Mouse (Mus musculus): ENCODE results near the gene Klf13. TPM values are rescaled to one million over a fixed set of nuclear protein-coding genes. Genes with fewer than 3 reads are reported as not detected.

Klf13 gene
- total RNA-seq, 2 experiments from 2014 or later, result 52.5 to 58.4 TPM

DNA sequence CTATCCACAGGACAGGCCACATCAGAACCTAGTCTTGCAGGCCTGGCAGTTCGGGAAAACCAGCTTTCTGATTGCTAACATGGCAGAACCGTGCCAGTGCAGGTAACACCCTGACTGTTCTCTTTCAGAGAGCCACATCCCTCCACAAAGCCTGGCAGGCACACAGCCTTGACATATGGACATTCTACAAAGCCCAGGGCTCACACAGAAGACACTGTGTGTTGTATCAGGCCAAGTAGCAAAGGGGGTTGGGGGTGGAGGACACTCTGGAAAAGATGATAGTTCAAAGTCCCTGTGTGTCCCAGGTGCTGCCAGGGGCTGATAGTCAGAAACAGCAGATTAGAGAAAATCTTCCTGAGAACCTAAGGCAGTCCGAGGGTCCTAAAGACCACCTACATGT is 12.2 kb downstream of the Klf13 start:
- no peak for DNase-seq (ENCODE audit: low spot score in 2 of 2)

DNA sequence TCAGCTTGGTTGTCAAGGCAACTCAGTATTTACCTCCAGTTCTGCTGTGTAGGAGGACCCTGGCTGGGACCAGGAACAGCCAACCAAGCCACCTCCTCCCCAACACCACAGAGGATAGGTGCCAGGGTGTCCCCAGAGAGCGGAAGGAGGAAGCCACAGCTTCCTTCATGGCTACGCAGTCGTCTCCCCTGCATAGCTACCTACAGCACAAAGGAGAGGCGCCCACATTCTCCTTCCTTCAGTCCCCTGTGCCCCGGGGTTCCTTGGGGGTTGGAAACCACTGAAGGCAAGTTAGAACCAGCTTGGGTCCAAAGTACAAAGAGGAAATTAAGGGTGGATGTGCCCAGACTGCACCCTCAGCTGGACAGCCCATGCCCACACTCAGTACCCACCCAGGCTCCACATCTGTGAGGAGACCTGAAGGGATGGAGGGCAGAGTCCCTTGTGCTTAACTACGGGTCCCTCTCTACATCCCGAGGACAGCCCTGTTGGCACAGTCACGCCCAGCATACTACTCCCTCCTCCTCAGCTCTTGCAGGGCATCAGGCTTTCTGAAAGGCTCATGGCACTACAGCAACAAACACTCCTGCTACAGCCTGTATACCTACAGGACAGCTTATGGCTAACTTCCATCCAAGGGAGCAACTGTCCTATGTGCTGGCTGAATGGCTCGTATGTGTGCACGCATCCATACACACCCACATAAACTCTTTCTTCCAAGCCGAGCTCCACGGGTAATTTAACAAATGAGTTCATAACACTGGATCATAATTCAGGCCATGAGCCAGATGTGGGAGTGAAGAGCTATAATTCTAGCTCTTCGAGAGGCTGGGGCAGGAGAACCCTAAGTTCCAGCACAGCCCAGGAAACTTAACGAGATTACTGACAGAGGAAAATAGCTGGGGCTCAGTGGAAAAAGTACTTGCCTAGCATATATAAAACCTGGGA is 13.0 kb downstream of the Klf13 start:
- DNase-seq (ENCODE audit: low spot score in 2 of 2), result no peak

DNA sequence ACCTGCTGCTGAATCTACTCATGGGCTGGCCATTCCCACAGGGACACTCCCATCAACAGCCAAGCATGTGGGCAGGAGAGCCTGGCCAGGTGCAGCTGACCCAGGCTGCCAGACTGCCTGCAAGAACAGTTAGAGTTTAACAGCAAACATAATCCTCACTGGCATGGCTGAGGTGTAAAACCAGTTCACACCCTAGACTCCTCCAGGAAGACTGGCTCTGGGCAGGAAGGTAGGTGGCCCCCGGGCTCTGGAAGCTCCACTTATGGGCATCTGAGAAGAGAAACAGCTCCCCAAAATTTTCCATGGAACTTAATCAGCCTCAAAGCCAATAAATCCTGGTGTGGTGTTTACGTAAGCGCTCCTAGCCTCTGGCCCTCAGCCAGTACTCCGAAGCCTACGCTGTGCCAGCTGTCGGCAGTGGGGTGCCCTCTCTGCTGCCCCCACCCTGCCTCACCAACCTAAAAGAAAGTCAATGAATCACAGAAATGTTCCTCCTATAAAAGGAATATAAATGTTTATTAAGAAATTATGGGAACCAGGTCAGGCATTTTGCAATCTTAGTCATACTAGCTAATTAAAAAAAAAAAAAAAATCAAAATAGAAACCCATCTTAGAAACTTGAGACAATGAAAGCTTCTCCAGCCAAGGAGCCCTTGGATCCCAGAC is 13.8 kb downstream of the Klf13 start:
- peak; percentile 78 to 80 for DNase-seq (ENCODE audit: low spot score in 2 of 2)

DNA sequence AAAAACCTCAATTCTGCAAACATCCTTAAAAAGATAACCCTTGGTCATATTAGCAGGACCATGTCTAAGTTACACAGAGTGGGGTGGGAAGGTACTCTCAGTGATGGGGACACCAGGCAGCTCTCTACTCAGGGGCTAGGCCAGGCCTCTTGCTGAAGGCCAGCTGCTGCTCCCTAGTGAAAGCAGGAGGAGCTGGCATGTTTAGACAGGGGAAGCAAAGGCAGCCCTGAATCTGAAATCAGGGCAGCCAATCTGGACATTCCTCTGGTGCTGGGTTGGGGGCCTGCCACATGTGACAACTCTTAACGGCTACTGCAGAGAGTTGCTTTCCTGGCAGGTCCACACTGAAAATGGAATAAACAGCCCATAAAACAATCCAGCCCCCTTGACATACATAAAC is 14.6 kb downstream of the Klf13 start:
- no peak for DNase-seq (ENCODE audit: low spot score in 2 of 2)

DNA sequence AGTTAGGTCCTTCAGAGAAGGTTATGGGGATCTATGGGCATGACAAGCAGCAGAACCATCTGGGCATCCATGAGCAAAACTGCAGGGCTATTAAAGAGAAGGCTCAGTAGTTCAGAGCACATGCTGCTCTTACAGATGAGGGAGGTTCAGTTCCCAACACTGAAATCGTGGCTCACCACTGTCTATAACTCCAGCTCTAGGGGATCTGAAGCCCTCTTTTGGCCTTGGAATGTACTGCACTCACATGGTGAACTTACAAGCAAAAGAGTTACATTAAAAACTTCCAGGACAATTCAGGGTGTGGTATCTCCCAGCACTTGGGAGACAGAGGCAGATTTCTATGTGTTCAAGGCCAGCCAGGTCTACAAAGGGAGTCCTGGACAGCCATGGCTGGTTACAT is 15.7 kb downstream of the Klf13 start:
- DNase-seq (ENCODE audit: low spot score in 2 of 2), result no peak

DNA sequence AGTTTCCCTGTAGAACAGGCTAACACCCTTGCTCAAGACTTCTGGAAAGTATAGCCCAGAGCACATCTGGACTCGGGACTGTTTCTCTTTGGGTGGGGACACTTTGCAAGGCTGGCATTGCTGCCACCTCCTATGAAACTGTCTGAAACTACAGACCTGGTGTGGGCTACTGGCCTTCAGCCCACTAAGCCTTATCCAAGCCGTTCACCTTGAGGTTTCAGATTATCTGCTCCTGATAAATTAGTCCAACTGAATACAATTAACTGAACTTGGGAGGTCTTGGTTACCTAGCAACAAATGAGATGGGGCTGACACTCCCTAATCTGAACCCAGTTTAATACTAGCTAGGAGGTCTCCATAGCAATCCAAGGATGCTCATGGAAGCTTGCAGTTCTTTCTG is 16.1 kb downstream of the Klf13 start:
- no peak for DNase-seq (ENCODE audit: low spot score in 2 of 2)

DNA sequence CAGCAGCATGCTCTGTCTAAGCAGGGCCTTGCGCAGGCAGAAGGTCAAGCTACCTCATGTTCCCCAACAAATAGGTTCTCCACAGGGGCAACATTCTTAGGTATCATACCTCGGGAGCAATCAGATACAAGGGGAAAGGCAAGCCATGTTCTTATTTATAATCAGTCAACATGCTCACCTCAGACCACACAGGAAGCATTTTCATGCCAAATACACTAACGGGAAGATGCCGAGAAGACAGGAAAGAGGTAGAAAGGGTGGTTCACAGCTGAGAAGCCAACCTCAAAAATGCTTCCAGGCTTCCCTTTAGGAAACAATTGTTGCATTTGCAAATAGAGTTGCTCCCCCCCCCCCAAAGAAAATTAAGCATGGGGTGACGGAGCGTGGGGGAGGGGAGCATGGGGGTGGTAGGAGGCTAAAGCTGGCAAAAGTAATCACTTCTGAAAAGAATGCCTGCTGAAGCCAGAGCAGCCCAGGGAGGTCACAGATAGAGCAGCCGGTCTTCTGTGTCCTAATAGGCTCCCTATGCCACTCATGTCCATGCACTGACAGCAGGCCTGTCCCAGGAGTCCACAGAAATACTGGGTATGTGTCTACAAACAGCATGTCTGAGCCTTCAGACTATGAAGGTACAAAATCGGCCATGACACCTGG is 16.7 kb downstream of the Klf13 start:
- no peak for DNase-seq (ENCODE audit: low spot score in 2 of 2)

DNA sequence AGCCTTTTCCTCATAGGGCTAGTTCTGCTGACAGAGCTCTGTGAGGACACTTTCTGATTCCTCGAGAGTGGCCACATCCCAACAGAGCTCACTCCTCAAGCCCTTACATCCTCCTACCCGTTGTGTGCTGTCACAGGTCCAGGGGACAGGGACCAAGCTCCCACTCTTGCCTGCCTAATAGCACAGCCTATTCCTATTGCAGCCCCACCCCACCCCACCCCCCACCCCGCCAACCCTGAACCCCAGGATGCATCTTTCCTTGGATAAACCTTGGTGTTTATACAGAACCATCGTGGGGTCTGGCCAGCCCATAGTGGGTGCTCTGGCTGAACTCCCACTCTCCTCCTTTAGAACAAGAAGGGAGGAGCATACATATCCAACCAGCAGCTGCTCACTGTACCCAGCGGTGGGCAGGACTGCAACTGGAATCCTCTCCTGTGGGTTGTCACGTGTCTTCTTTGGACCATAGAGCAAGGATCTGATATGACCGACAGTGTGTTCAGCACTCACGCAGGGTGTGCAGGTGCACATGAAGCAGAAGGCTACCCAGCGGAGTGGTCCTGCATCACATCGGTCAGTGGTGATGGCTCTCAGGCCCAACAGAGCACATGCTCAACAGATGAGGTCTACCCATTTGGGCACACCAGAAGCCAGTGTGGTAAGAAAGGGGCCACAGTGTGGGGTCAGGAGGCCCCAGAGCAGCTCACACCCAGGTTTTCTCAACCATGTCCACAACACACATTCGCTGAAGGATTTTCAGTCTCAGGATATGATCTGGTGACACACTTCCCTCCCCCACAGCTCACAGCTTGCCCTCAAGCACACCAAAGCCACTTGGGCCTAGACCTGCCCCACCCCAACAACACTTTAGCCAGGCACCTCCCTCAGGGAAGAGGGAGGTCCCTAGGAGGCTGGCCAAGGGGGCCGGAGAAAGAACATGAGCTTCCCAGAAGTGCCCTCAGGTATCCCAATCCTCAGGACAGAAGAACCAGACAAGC is 19.6 kb downstream of the Klf13 start:
- no peak for DNase-seq (ENCODE audit: low spot score in 2 of 2)

DNA sequence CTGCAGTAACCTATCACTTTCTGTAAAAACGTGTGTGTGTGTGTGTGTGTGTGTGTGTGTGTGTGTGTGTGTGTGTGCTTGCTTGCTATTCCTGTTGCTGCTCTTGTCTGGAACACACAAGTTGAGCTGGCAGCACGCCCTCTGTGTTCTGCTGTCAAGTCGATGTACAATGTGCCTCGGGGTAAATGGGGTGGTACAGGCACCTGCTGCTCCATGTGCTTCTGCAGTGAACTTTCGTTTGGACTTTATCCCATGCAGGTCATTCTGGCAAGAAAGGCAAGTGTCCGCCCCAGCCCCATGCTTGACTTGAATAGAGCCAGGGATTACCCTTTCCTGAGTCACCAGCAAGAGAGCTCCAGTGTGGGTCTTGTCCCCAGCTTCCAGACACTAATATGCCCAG is 21.0 kb downstream of the Klf13 start:
- no peak for DNase-seq (ENCODE audit: low spot score in 2 of 2)

DNA sequence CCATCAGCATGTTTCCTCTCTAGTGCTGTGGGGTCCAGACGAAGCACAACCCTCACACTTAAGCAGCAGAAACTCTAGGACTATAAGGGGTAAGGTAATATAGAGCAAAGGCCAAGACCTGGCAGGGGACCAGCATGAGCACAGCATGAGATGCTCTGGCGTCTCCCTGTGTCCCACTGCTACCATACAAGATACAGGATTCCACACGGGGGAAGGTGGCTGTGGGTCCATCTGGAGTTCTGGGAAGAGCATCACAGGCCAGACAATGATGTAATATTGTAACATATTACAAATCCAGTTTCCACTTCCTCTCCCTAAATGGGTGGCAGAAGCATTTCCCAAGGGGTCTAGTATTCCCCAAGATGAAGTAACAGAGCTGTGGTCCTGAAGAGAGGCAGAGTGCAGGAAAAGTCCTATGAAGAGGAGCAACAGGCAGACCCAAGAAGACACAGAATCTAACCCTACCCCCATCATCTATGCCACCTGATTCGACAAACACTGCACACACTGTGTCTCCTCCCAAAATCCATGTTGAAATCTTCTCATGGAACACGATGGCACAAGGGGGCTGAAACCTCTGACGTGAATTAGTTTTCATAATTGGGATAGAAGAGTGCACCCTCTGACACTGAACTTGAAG is 22.3 kb downstream of the Klf13 start, which contains the start of gene E030018B13Rik:
TSS of gene E030018B13Rik (plus strand) at position 590 of the 640 bp plus-strand sequence.
- DNase-seq (ENCODE audit: low spot score in 2 of 2), result no peak

DNA sequence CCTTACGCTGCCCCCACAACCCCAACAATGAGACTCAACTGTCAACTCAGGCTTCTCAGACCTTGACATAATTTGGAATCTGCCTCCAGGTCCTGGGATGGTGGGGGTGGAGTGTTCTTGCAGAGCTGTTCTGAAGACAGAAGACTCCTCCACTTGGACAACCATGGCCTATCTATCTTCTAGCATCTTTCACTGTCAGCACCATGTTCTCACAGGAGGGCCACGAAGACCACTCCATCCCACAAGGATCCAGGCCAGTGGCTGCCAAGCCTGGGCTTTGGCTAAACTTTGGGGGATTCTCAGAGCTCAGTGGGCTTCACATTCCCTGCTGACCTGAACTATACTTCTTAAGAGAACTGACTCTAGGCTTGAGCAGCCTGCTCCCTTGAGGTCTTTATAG is 23.8 kb downstream of the Klf13 start:
- no peak for DNase-seq (ENCODE audit: low spot score in 2 of 2)

DNA sequence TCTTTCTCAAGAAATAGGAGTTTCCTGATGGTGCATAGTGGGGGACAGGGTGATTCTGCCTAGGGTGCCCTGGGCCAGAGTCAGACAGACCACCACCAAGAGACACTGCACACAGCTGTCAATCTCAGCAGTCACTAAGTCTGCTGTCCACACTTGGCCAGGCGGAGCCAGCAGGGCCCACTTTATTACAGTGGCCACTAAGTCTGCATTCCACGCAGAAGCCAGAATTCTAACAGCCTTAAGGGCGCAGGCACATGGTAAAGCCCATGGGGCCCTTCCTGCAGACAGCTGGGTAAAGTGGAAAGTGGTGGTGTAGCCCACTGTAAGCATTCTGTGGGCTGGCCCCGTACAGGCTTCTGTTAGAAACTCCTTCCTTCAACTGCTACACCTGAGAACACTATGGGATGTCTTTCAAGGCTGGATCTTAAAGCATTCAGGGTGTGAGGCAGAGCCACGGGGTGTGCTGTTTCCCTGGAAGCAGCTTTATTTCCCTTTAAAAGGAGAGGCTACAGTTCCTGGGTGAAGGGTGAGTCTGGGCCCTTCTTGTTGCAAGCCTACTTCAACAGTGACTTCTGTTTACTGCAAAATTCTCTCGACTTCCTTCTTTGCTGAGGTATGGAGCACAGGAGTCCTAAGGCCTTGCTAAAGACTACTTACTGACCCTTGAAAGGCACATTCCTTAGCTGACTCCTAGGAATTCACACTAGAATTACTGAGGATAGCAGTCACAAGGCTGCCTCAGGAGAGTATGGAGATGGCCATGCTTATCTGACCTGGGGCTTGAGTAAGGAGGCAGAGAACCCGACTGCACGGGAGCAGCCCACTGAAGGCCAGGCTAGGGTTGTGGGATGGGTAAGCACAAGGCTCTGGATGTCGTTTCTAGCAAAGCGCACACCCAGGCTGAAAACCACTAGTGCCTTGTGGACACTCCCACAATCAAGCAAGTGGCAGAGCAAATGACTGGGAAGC is 24.7 kb downstream of the Klf13 start:
- no peak for DNase-seq (ENCODE audit: low spot score in 2 of 2)

DNA sequence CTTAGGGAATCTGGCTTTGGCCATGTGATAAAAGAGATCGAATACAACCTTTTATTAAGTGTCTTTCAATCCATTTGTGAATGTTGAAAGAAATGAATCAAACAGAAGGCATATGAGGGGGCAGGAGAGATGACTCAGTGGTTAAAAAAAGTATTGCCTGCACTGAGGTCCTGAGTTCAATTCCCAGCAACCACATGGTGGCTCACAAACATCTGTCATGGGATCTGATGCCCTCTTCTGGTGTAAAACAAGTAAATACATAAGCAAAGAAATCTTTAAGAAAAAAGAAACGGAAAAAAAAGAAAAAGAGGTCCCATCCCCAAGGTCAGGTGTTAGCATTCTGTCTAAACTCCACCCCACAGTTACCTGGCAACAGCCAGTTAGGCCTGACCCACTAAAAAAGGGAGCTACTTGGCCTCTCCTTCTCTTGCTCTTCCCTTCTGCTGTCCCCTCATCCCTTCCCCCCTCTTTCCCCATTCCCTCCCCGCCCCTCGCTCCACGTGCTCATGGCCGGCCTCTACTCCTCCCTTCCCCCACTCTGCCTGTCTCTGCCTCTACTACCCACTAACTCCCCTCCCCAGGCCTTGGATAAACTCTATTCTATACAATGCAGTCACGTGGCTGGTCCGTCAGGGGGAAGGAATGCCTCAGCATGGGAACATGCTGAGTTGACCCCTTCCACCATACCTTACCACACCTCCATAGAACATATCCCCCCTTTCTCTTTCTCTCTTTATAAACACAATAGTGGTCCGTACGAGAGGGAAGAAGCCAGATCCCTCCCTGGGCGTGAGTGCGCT is 25.6 kb downstream of the Klf13 start:
- DNase-seq (ENCODE audit: low spot score in 2 of 2), result no peak

DNA sequence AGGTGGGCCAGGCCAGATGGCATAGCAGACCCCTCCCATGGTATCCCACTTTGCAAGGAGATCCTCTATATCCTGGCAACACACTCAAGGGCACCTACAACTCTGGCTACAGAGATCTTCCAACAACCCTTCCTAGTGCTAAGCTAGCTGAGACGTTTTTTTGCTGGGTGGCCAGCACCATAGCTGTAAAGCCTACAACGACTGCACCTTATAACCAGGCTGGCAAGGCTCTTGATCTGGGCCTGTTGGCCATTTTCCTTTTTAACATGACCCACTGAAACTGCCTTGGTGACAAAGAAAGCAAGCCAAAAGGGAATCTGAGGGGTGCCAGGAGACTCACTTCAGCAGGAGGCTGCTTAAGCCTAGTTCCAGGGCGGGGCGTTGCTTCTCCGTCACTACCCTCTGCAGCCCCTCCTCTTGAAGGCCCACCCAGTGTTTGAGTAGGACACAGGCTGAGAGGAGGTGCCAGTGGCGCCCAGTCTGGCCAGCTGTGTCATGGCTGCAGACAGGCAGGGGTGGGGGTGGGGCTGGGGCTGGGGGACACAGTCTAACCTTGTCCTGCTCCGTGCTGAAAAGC is 26.4 kb downstream of the Klf13 start:
- DNase-seq (ENCODE audit: low spot score in 2 of 2), result no peak

DNA sequence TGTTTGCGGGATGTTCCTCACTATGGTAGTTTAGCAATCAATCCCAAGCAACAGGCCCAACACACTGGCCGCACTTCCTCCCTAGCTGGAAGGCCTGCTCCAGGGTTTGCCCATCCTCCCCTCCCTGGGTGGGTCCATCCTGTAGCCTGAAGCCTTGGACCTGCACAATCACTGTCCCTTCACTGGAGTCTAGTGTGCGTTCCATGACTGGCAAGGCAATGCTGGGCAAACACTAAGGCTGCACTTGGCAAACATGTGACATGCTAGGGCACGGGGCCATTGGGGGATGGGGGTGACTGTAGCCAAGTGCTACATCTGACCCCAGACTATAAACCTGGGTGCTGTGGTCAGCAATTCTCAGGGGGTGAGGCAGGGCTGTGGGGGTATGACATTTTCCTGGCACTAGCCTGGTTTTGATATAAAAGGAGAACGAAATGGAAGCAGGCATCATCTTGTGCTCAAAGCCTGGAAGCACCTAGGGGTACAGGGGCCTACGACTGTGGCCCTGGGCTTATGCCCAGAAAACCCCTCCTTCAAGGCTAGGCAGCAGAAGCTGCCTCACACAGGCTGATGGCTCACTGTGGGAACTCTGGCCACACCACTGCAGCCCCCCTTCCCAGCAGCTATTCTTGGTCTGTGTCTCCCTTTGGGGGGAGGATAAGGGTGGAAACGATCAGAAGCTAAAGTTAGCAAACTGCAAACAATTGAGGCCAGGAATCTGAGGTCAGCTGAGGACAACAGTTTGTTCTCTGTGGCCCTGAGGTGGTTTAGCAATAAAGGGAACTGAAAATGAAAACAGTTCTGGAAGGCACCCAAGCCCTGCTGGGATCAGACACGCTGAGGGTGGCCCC is 27.1 kb downstream of the Klf13 start:
- DNase-seq (ENCODE audit: low spot score in 2 of 2), result peak in 1 of 2 experiments; percentile 53

DNA sequence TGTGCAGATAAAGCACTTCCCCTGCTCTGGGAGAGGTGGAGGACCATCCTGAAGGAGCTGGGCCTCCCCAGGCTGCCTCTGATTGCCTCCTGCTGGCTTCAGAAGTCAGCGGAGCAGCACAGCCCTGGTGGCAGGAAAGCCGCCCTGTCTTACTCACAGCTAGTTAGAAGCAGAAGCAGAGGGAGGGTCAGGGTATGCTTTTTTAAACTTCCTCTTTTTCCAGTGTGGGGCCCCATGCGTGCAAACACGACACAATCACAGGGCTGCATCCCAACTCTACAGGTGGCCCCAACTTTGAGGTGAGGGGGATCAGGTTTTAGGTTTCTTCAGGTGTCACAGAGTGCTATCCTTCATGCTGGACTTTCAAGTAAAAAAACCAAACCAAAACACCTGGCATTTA is 27.8 kb downstream of the Klf13 start:
- DNase-seq (ENCODE audit: low spot score in 2 of 2), result no peak

DNA sequence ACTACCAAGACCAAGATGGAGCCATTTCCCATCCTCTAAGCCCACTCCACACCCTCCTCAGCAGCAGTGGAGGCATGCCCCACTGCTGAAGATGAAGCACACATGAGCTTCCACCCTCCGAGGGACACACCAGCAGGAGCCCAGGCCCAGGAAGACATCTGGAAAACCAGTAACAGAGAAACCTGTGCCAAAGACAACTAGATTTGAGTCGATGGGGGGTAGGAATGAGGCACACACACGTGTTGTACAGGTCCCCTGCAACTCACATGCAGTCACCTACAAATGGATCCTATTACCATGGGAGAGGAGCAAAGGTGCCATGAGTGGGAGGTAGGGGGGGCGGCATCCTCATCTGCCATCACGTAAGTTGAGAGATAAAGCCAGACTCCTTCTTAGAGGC is 28.5 kb downstream of the Klf13 start:
- no peak for DNase-seq (ENCODE audit: low spot score in 2 of 2)

Measured in adrenal gland, adult 18-20 months (tissue).